Mouse (Mus musculus) erythroblast, adult 5-6 weeks (primary cell): Measurements from ENCODE around the gene Nipsnap3b. TPM values are rescaled to one million over a fixed set of nuclear protein-coding genes. Genes with fewer than 3 reads are reported as not detected.

ENCODE experiments used
- ATAC-seq: replicated peaks from 2 replicates; pipeline ENCODE4 v1.8.0; 2016; ENCODE audit warnings: moderate number of reproducible peaks, mild to moderate bottlenecking, moderate TSS enrichment, inconsistent platforms; ENCODE audit not compliant: poor library complexity, low FRiP score, severe bottlenecking
- total RNA-seq, 2 experiments: library from RNA; stranded (forward) in 1 of 2; stranded (reverse) in 1 of 2; fragments of 150-400 nt in 1 of 2; fragments of 200-764, 138-1000 nt in 1 of 2; gene quantifications; 2 replicates each; pipeline versions ENCODE4 v1.2.3 to v1.2.4; 2015 to 2017; ENCODE audit warnings: low replicate concordance in 2 of 2

Gene Nipsnap3b
- 11.9 and 40.5 TPM in 2 replicates for total RNA-seq (2015; ENCODE audit: low replicate concordance)
- 7.0 and 8.9 TPM in 2 replicates for total RNA-seq (2017; ENCODE audit: low replicate concordance)

DNA sequence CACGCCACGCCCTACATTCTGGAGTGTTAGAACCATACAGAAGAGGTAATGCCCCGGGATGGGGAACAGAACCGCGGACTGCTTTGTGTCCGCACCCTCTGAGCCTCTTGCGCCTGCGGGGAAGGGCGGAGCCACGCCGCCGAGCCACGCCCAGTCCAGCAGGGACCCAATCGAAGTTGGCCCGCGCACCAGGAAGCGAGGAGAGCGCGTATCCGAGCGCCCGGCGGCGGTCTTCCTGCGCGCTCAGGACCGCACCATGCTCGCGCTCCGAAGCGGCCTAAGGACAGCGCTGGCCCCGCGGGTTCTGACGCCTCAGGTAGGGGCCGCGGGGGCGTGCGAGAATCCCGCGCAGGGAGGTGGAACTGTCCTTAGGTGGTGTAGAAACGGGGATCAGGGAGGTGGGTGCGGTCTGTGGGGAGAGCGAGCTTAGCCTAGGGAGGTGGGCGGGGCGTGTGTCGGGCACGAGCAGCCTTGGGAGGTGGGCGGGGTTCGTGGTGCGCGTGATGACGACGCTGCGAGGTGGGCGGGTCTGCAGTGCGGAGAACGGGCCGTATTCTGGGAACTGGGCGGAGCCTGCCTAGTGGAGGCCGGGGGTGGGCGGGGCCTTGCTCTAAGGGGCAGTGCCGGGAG is at the start of gene Nipsnap3b:
Gene Nipsnap3b (plus strand): TSS at position 149 of the 630 bp plus-strand sequence.
- ATAC-seq, result peak; percentile 99

DNA sequence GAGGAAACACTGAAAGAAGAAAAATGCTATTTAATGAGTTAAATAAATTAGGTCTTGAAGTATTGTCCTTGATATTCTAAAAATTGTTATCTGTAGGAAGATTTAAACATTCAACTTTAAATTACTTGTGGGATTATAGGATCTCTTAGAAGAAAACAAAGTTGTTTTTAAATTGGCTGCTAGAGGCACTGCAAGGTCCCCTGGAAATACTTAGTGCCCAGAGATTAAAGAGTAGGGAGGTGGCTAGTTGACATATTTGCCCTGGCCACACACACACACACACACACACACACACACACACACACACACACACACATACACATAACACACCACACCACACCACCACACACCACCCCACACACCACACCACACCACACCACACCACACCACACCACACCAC is 47.4 kb upstream of the Nipsnap3b start, which contains the start of gene Olfr270:
Gene Olfr270 (plus strand): TSS at position 301 of the 400 bp plus-strand sequence.
- no peak for ATAC-seq

DNA sequence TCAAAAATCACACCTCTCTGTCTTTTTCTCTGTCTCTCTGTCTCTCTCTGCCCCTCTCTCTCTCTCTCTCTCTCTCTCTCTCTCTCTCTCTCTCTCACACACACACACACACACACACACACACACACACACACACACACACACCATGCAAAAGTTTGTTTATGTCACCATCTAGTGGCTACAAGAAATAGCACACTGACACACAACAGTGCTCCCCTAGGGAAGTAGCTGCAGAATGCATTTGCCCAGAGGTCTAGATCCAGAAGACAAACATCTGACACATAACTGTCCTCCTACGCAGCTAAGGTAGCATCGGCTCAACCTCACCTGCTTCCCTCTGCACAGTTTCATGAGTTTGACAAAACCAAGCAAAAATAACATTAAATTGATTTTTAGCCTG is 26.5 kb upstream of the Nipsnap3b start:
- ATAC-seq, result no peak

DNA sequence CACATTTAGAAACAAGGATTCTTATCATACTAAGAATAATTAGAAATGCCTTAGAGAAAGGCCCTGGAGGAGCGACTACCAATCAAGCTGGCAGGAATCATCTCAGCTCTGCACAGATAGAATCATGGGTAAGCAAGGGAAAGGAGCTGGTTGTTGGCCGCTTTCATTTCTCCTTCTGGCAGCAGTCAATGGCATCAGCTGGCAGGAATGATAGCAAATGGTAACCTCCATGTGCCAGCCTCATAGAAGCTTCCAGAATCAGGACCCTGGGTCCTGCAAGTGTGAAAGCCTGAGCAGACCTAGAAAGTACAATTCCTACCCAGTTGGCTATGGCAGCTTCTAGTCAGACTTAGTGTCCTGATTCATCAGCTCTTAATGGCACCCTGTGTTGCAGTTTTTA is 25.4 kb upstream of the Nipsnap3b start:
- no peak for ATAC-seq

DNA sequence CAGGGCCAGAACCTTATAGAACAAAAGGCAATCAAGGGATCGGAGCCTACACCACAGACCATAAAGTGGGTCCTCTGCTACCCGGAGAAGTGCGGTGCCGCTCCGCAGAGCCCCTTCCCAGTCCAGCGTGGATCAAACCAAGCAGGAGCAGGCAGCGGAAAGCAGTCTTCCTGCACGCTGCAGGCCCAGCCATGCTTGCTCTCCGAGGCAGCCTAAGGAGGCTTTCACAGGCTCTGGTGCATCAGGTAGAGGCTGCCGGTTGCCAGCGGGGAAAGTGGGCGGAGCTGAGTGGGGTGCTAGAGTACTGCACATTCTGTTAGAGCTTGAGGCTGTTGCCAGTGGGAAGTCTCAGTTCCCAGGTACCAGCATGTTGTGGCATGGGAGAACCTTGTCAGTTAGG is 22.4 kb upstream of the Nipsnap3b start, which contains the start of gene Nipsnap3a:
Gene Nipsnap3a (plus strand): TSS at position 25 of the 400 bp plus-strand sequence.
- ATAC-seq, result no peak

DNA sequence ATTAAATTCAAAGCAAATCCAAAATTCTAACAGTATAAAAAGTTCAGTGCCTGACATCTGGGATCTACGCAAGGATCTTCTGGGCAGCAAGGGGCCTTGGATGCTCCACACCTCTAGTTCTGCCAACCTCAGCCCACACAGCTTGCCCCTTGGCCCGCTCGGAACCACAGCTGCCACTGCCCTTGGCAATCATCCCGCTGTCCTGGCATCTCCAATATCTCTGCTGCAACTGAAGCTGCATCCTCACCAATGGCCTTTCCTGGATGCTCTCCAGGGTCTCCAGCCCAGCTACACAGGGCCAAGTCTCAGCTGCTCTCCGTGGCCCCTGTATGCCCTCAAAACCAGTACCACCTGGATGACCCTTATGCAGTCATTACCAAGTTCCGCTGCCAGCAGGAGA is 12.2 kb upstream of the Nipsnap3b start:
- ATAC-seq, result no peak

DNA sequence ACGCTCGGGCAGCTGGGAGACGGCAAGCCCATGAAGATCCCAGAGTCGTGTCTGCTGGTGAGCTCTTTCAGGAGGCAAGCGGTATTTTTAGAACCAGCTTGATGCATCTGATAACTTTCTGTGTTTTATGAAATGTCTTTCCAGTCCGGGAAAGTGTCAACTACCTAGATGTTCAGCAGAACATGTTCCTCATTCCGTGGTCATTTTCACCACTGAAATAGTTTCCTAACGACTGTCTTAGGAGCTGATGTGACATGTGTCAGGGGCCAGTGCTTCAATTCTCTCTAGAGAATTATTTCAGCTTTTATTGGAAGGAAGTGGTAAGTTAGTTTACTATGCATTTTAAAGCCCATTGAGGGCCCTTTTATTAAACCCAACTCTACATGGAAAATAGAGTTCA is 11.5 kb upstream of the Nipsnap3b start:
- no peak for ATAC-seq

DNA sequence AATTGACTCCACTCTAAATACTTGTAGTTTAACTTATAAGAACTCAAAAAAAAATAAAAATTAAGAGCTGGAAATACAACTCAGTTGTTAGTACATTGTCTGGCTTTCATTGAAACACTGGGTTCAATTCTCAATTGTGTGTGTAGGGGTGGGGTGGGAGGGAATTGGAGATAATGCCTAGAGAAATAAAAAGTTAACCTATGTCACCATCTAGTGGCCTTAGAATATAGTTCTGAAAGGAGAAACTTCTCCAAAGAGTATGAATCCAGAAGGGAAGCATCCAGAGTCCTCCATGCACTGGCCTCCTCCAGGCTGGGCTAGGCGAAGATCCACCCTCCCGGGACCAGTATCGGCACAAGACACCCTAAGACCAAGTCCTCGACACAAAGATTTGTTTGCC is 2.5 kb upstream of the Nipsnap3b start:
- no peak for ATAC-seq

DNA sequence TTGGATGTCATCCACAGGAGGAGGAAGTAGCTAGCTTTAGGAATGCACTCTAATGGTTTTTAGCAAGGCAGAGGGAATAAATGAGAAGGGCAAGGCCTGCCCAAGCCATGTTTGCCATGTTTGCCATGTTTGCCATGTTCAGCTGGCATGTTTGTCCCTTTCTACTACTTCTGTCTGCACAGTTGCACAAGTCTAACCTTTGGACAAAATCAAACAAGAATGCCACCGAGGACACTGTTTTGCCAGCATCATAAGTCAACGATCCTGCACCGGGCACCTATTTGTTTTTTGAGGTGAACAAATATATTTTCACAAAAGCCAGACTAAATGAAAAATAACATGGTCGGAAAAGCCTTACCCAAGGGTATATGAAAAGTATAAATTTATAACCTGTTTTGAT is 1.8 kb upstream of the Nipsnap3b start:
- ATAC-seq, result no peak

DNA sequence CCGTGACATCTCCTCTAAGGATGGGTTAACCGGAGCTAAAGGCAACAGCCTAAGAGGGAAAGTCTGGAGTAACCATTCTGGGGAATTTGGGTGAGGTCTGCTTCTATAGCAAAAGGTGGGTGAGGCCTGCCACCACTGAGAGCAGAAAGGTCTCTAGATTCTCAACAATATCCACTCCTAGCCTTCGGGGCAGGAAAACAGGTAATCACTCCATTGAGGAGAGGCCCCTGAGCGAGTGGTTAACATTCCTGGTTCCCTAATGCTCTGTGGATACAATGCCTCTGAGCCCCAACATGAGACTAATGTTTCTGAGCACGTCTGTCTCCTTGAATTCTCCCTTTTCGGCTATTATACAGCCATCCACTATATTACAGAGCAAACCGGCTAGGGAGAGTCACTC is 2.7 kb downstream of the Nipsnap3b start:
- no peak for ATAC-seq

DNA sequence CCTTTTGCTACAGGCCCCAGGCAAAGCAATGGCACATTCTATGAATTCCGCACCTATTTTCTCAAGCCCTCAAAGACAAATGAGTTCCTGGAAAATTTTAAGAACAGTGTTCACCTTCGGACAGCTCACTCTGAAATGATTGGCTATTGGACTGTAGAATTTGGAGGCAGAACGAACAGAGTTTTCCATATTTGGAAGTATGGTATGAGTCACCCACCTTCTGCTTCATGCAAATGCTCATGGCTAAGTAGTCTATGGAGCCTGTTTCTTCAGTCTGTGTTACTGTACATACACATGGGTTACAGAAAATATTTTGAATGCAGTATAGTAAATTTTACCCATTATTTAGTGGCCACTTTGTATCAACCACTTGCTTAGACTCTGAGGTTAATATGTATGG is 3.3 kb downstream of the Nipsnap3b start:
- no peak for ATAC-seq

DNA sequence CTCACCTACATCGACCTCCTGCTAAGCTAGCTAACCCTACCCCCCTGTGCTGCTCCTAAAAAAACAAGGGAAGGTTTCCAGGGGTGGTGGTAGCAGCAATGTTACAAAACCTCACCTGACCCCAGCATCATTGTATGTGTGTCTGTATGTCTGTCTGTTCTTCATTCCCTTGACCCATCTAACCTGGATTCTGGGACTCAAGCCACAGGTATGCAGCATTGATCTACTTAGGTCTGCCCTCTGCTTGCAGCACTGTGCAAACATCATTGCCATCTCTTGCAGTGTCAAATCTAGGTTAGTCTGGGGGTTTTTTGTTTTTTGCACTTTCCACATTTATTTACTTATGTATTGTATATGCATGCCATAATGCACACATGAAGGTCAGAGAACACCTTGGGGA is 6.7 kb downstream of the Nipsnap3b start:
- no peak for ATAC-seq

DNA sequence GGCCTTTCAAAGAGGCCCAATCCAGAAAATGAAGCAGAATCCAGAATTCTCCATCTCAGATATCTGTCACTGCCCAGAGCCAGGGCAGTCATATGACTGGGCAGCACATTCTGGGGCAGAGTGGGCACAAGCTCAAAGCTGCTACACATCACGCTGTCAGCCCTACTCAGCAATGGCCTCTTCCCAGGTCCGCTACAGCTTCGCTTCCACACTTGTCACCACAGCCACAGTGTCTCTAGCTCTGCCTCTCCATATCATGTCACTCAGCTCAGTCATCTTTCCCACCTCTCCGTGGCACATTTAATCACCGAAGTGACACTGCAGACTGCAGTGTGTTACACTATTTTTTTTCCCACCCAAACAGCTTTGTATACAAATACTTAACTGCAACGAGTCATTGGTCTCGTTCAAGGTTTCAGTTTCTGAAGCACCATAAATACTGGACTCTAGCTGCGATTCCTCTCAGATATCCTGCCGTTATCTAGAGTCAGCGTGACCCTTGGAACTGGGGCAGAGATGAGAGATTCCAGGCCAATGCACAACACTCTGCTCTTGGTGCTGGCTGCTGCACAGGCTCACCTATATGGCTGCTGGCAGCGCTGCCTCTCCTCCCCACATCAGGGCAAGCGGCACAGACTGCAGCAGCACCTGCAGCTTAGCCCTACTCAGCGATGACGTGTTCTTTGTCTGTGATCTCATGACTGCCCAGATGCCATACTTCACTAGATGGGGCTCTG is 11.7 kb downstream of the Nipsnap3b start:
- ATAC-seq, result no peak

DNA sequence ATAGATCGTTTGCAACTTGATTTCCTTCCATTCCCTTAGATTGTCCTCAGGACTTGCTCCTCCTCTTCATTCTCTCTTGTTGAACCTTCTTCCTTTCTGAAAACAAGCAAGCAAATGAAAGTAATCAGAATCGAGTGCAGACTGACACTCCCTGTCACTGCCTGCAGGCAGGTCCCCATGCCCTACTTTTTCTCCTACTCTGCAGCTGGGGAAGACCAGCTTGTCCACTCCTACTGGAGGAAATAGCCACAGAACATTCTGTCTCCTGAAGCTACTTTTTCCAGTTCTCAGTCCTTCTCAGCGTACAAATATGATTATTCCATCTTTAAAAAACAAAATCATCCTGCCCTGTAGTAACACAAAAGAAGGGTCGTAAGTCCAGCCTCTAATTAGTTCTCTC is 12.7 kb downstream of the Nipsnap3b start:
- ATAC-seq, result no peak

DNA sequence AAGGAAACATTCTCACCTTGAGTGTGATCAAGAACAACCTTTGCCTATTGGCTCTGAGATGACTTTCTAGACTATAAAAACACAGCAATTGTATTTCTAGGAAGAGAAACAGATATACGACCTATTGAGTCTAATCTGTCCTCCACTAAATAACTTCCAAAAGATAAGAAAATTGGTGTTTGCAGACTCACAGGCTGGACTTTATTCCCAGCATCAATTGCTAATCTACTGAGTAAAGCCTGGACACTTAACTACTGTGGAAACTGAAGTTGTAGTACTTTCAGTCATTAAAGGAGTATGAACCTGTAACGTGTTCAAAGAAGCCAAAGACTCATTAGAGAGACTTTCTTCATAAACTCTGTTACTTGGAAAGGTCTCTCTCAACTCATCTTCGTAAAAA is 16.1 kb downstream of the Nipsnap3b start:
- ATAC-seq, result no peak

DNA sequence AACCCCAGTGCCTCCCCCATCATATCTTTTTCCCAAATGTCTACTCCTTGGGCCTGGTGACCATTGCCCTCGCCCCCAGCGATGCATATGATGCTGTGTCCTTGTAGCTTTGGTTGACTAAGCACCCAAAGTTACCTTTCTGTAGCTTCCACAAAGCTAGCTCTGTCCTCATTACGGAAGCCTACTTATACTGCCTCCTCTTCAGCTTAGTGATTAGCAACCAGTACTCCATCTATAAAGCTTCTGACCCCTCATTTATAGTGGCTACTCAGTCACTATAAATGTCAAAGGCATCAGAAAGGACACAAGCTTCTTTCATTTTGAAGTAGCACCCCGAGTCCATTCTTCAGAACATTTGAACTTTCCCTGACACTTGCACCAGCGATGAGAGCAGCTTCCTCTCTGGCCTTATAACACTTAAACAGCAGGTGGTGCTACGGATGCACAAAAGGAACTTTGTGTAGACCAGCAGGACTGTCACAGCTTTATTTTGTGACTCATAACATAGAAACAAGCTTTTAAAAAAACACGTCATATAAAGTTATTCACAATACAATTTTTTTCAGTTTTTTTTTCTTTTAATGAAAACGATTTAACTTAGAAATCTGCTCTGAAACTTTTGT is 18.8 kb downstream of the Nipsnap3b start:
- ATAC-seq, result no peak

DNA sequence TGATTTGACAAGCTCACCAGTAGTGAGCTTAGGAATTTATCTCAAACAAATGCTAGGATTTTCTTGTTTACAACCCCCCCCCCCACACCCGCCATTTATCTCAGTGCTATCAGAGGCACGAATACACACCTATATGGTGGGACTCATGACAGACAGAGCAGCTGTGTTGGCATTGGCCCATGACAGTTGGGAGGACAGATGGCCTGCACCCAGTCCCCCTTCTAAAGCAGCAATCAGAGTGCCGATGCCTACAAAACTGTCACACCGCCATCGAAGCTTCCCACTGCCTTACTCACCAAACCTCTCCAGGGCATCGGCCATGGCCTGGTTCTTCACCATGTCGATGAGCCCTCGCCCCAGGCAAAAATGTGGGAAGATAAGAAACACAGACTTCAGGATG is 32.1 kb downstream of the Nipsnap3b start:
- no peak for ATAC-seq

DNA sequence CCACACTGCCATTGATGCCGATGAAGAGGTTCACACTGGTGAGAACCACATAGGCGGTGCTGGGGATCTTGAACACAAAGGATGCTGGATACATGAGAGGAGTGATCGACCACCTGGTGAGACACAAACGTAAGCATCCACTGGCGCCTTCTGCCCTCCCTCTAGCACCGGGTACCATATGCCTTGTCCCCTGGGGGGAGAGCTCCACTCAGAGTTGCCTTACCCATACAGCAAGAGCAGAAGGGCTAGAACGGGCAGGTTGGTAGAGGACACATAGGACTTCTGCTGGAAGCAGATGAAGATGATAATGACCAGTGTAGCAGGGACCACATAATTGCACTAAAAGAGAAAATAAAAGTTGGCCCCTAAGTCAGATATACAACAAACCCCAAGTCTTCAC is 34.1 kb downstream of the Nipsnap3b start:
- ATAC-seq, result no peak

DNA sequence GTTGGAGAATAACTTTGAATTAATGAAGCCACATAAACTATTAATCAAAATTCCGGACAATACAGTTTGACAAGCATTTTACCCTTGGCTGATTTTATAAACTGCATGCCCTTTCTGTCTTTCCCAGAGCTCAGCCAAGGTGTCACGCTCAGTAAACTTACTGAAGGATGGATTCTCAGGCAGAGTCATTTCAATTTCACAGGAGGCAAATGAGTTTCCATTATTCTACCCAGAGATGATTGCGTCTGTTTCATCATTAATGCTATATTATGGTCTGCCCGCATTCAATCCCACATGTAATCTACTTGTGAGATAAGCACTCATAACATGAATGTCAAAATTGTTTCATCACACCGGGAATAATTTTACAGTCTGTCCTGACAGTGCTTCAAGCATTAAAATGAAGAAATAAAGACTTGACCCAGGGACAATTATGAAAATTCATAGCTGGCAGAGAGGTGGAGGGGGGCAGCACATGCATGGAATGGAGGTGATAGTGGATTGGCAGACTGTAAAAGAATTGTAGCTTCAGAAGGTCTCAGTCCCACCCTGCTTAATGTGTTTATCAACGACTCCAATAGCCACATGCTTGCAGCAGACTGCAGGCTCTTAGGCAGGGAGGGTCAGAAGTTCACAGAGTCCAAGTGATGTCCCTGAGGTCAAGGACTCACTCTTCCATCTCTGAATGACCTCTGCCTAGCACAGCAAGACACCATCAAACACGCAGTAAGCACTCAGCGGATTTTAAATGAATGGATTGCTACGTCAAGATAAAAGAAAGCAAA is 34.8 kb downstream of the Nipsnap3b start:
- ATAC-seq, result no peak

DNA sequence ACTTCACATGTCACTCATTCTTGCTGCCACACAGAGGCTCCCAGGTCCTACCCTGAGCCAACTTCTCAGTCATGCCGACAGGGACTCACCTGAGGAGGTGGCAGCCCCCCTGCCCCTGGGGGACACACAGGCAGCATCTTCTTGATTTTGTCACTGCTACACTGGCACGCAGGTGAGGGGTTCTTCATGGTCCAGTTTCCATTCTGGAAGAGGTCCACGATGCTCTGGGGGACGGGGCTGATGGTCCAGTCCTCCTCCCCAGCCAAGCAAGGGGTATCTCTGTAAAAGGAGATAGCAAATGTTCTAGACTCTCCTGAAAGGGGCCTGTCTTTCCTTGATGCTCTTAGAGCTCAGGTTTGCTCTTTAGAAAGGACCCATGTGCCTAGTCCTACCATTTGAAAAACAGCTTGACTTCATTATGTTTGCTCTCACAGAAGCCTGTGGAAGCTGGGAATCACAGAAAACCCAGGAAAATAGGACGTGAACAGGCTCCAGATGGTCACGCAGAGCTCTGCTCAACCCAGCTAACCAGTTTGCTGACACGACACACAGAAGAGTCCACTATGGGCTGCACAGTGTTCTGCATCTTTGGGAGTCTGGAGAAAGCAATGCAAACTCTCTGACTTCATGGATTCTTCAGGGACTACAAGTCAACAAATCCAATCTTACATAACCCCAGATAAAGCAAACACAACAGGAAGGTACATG is 50.8 kb downstream of the Nipsnap3b start:
- no peak for ATAC-seq
